Mouse (Mus musculus) forebrain, embryonic 10.5 days (tissue): ENCODE measurements at regions not wholly inside any gene's neighbourhood (a gene's known extent, or its start where the extent isn't known, plus 50 kb on each side); places are given as distances from the start of the nearest gene placed in this dataset.

Experiments used
- DNase-seq: peaks from one replicate; pipeline ENCODE4 v3.0.0-alpha.2; 2017; ENCODE audit warnings: low spot score; ENCODE audit errors: extremely low spot score
- H3K27ac ChIP-seq: fragments of 300-500 bp; sonication (generic); 2 replicates; pipeline ENCODE4 v1.5.1; 2016; ENCODE audit warnings: mild to moderate bottlenecking
- H3K27me3 ChIP-seq: fragments of 300-500 bp; sonication (generic); 2 replicates; pipeline ENCODE4 v1.6.1; 2016; ENCODE audit warnings: mild to moderate bottlenecking; ENCODE audit not compliant: poor library complexity, severe bottlenecking
- H3K36me3 ChIP-seq: fragments of 300-500 bp; sonication (generic); replicated peaks from 2 replicates; pipeline ENCODE4 v1.6.1; 2016; ENCODE audit warnings: mild to moderate bottlenecking, moderate library complexity
- H3K4me1 ChIP-seq: fragments of 300-500 bp; sonication (generic); 2 replicates; pipeline ENCODE4 v1.6.1; 2016
- H3K4me3 ChIP-seq: fragments of 300-500 bp; sonication (generic); 2 replicates; pipeline ENCODE4 v1.5.1; 2016; ENCODE audit warnings: mild to moderate bottlenecking, moderate library complexity
- H3K9me3 ChIP-seq: fragments of 300-500 bp; sonication (generic); 2 replicates; pipeline ENCODE4 v1.6.1; 2016; ENCODE audit warnings: mild to moderate bottlenecking, moderate library complexity
- WGBS: fragments of 180-500 bp; shearing (Covaris S2); methylation state at CpG from one replicate; pipeline ENCODE4 v1.1.7; 2016; 5-methylcytosine and 5-hydroxymethylcytosine counted together

DNA sequence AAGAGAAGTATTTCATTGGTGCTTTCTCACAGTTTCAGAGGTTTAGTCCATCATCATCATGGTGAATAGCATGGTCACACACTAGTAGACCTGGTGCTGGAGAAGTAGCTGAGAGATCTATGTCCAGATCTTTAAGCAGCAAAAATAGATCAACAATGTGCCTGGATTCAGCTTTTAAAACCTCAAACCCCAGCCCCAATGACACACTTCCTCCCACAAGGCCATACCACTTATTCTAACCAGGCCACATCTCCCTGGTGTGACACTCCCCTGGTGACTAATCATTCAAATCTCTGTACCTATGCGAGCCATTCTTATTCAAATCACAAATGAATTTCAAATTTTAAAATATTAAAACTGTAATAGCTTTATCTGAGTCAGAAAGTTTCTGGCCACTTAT, 434.3 kb upstream of the Pik3r1 start:
- no peak for DNase-seq
- no peak overlapping the region for H3K27ac ChIP-seq
- no peaks in the 10 kb centered on the region for H3K4me1 ChIP-seq
- 100% methylated on average over 1 of the region's 1 CpGs for WGBS
- H3K4me3 ChIP-seq, result no peak overlapping the region
- H3K27me3 ChIP-seq, result no peaks in the 10 kb centered on the region
- H3K9me3 ChIP-seq, result no peaks in the 10 kb centered on the region
- H3K36me3 ChIP-seq, result no peaks in the 10 kb centered on the region

- no peak for DNase-seq
- Histone ChIP-seq H3K27me3 (no peaks in the 10 kb centered on the region), H3K4me3 (no peak overlapping the region), H3K9me3 (no peaks in the 10 kb centered on the region), H3K4me1 (no peaks in the 10 kb centered on the region), H3K27ac (no peak overlapping the region), H3K36me3 (no peaks in the 10 kb centered on the region)
- WGBS, result 94% methylated on average over 11 of the region's 11 CpGs
Measured at GRCm38 (mm10) chr13:102218486-102218885, 450.5 kb upstream of the Pik3r1 start.

DNA sequence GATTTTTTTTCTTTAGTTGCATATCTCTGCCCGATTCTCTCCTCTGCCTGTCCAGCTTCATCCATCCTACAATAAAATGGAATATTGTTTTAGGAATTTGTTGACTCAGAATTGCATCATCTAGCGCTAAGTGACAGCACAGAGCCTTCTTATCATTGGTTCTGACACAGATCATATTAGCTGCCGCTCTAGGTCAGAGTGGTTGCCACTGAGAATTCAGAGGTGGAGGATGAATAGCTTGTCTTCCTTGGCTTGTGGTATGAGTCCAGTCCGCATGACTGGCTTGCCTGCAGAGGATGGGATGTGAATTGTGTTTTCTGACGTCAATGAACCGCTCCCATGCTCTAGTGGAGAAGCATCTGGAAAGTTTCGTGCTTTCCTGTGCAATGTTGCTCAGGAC, 462.3 kb upstream of the Cd180 start:
- Histone ChIP-seq H3K36me3 (no peaks in the 10 kb centered on the region), H3K27ac (no peak overlapping the region), H3K27me3 (no peaks in the 10 kb centered on the region), H3K4me3 (no peak overlapping the region), H3K9me3 (no peaks in the 10 kb centered on the region), H3K4me1 (no peaks in the 10 kb centered on the region)
- WGBS, result 91% methylated on average over 7 of the region's 7 CpGs
- DNase-seq, result no peak

- H3K4me1 ChIP-seq, result no peaks in the 10 kb centered on the region
- H3K9me3 ChIP-seq, result no peaks in the 10 kb centered on the region
- H3K36me3 ChIP-seq, result no peaks in the 10 kb centered on the region
- WGBS, result 91% methylated on average over 4 of the region's 4 CpGs
- no peak overlapping the region for H3K4me3 ChIP-seq
- no peak for DNase-seq
- no peak overlapping the region for H3K27ac ChIP-seq
- H3K27me3 ChIP-seq, result no peaks in the 10 kb centered on the region
Measured at GRCm38 (mm10) chr13:102232291-102232936, 460.9 kb upstream of the Cd180 start.

GRCm38 (mm10) chr13:102250884-102251283, 442.5 kb upstream of the Cd180 start:
- Histone ChIP-seq H3K4me1 (peaks cover 12% of the 10 kb centered on the region), H3K9me3 (no peaks in the 10 kb centered on the region), H3K27me3 (no peaks in the 10 kb centered on the region), H3K27ac (no peak overlapping the region), H3K4me3 (no peak overlapping the region), H3K36me3 (no peaks in the 10 kb centered on the region)
- no peak for DNase-seq
- 70% methylated on average over 2 of the region's 2 CpGs for WGBS

DNA sequence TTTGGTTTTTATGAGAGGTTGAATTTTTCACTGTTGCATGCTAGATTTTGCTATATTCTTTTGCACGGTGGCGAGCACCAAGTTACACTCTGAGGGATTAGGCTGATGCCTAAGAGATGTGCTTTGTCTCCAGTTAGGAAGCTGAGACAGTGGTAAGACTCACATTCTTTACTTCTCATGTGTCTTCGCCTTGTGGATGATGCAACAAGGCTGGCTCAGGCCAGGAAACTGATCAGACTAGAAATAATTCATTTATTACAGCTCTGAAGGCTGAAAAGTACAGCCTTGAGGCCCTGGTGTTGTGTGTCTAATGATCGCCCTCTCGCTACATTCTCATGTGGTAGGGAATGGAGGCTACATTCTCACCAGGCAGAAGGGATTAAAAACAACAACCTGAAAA, 441.6 kb upstream of the Cd180 start:
- WGBS, result 87% methylated on average over 5 of the region's 5 CpGs
- Histone ChIP-seq H3K4me3 (no peak overlapping the region), H3K27me3 (no peaks in the 10 kb centered on the region), H3K4me1 (peaks cover 12% of the 10 kb centered on the region), H3K27ac (no peak overlapping the region), H3K9me3 (no peaks in the 10 kb centered on the region), H3K36me3 (no peaks in the 10 kb centered on the region)
- DNase-seq, result no peak

- H3K36me3 ChIP-seq, result no peaks in the 10 kb centered on the region
- WGBS, result 77% methylated on average over 7 of the region's 7 CpGs
- H3K4me3 ChIP-seq, result no peak overlapping the region
- no peaks in the 10 kb centered on the region for H3K27me3 ChIP-seq
- DNase-seq, result no peak
- peaks cover 11% of the 10 kb centered on the region for H3K4me1 ChIP-seq
- H3K9me3 ChIP-seq, result no peaks in the 10 kb centered on the region
- no peak overlapping the region for H3K27ac ChIP-seq
Measured at GRCm38 (mm10) chr13:102255401-102256371, 437.7 kb upstream of the Cd180 start.

- Histone ChIP-seq H3K9me3 (no peaks in the 10 kb centered on the region), H3K36me3 (no peaks in the 10 kb centered on the region), H3K4me1 (peaks cover 5% of the 10 kb centered on the region), H3K27me3 (no peaks in the 10 kb centered on the region), H3K4me3 (no peak overlapping the region), H3K27ac (no peak overlapping the region)
- 94% methylated on average over 8 of the region's 8 CpGs for WGBS
- no peak for DNase-seq
Measured at GRCm38 (mm10) chr13:102258207-102258606, 435.2 kb upstream of the Cd180 start.

- DNase-seq, result no peak
- WGBS, result 94% methylated on average over 3 of the region's 3 CpGs
- H3K27me3 ChIP-seq, result no peaks in the 10 kb centered on the region
- H3K36me3 ChIP-seq, result no peaks in the 10 kb centered on the region
- H3K27ac ChIP-seq, result no peak overlapping the region
- no peaks in the 10 kb centered on the region for H3K4me1 ChIP-seq
- no peaks in the 10 kb centered on the region for H3K9me3 ChIP-seq
- H3K4me3 ChIP-seq, result no peak overlapping the region
Measured at GRCm38 (mm10) chr13:102273818-102274217, 419.5 kb upstream of the Cd180 start.

GRCm38 (mm10) chr13:102275296-102275695, 418.1 kb upstream of the Cd180 start:
- H3K4me1 ChIP-seq, result no peaks in the 10 kb centered on the region
- H3K27ac ChIP-seq, result no peak overlapping the region
- H3K4me3 ChIP-seq, result no peak overlapping the region
- 93% methylated on average over 2 of the region's 2 CpGs for WGBS
- no peaks in the 10 kb centered on the region for H3K9me3 ChIP-seq
- H3K36me3 ChIP-seq, result no peaks in the 10 kb centered on the region
- no peak for DNase-seq
- no peaks in the 10 kb centered on the region for H3K27me3 ChIP-seq

GRCm38 (mm10) chr13:102276885-102277284, 416.5 kb upstream of the Cd180 start:
- Histone ChIP-seq H3K36me3 (no peaks in the 10 kb centered on the region), H3K9me3 (no peaks in the 10 kb centered on the region), H3K27me3 (no peaks in the 10 kb centered on the region), H3K4me3 (no peak overlapping the region), H3K27ac (no peak overlapping the region), H3K4me1 (no peaks in the 10 kb centered on the region)
- no peak for DNase-seq

- Histone ChIP-seq H3K4me3 (no peak overlapping the region), H3K4me1 (no peaks in the 10 kb centered on the region), H3K27ac (no peak overlapping the region), H3K27me3 (no peaks in the 10 kb centered on the region), H3K9me3 (no peaks in the 10 kb centered on the region), H3K36me3 (no peaks in the 10 kb centered on the region)
- WGBS, result 89% methylated on average over 3 of the region's 3 CpGs
- DNase-seq, result no peak
Measured at GRCm38 (mm10) chr13:102280198-102280597, 413.2 kb upstream of the Cd180 start.

- H3K4me1 ChIP-seq, result no peaks in the 10 kb centered on the region
- H3K9me3 ChIP-seq, result no peaks in the 10 kb centered on the region
- H3K27me3 ChIP-seq, result no peaks in the 10 kb centered on the region
- H3K36me3 ChIP-seq, result no peaks in the 10 kb centered on the region
- no peak overlapping the region for H3K27ac ChIP-seq
- WGBS, result 83% methylated on average over 2 of the region's 2 CpGs
- no peak overlapping the region for H3K4me3 ChIP-seq
- DNase-seq, result no peak
Measured at GRCm38 (mm10) chr13:102294451-102294850, 398.9 kb upstream of the Cd180 start.
